Mouse (Mus musculus) liver, embryonic 14.5 days (tissue): Measurements from ENCODE around the gene Borcs6. TPM values are rescaled to one million over a fixed set of nuclear protein-coding genes. Genes with fewer than 3 reads are reported as not detected.

ENCODE experiments used
- ATAC-seq: fragments of 200-750 bp; cut with Nextera tagmentation; 2 replicates; pipeline ENCODE4 v1.8.0; 2017; ENCODE audit warnings: moderate number of reproducible peaks, mild to moderate bottlenecking, moderate library complexity; ENCODE audit not compliant: insufficient read depth
- DNase-seq, 3 experiments: peaks; one replicate each; pipeline ENCODE4 v3.0.0-alpha.2; 2012 to 2013; ENCODE audit warnings: low read depth in 3 of 3, low spot score in 3 of 3
- H3K27ac ChIP-seq: fragments of 300-500 bp; sonication (generic); 2 replicates; pipeline ENCODE4 v1.5.1; 2014; ENCODE audit warnings: moderate library complexity, mild to moderate bottlenecking, control low read depth, inconsistent platforms
- H3K27me3 ChIP-seq: fragments of 300-500 bp; sonication (generic); 2 replicates; pipeline ENCODE4 v1.6.1; 2014; ENCODE audit warnings: mild to moderate bottlenecking, low read length, moderate library complexity; ENCODE audit not compliant: control insufficient read depth, insufficient read depth
- H3K36me3 ChIP-seq: fragments of 300-500 bp; sonication (generic); replicated peaks from 2 replicates; pipeline ENCODE4 v1.6.1; 2014; ENCODE audit warnings: low read depth; ENCODE audit not compliant: control insufficient read depth, insufficient read depth
- H3K4me1 ChIP-seq, 2 experiments: fragments of 200-500 bp in 1 of 2; fragments of 300-500 bp in 1 of 2; sonication (generic) in 1 of 2; replicated peaks; 2 replicates each; pipeline ENCODE4 v1.6.1; 2012 to 2014; ENCODE audit warnings: antibody characterized with exemption in 1 of 2, inconsistent platforms in 1 of 2, low read length in 1 of 2; ENCODE audit not compliant: control insufficient read depth in 2 of 2, insufficient read depth in 2 of 2
- H3K4me2 ChIP-seq: fragments of 300-500 bp; sonication (generic); 2 replicates; pipeline ENCODE4 v1.6.1; 2014; ENCODE audit warnings: low read depth, mild to moderate bottlenecking, control low read depth, moderate library complexity
- H3K4me3 ChIP-seq, 2 experiments: fragments of 200-500 bp in 1 of 2; fragments of 300-500 bp in 1 of 2; sonication (generic) in 1 of 2; 2 replicates each; pipeline ENCODE4 v1.5.1; 2012 to 2014; ENCODE audit warnings: low read depth in 2 of 2, low read length in 2 of 2, mild to moderate bottlenecking in 2 of 2, control low read depth in 1 of 2, inconsistent platforms in 1 of 2, moderate library complexity in 1 of 2; ENCODE audit not compliant: insufficient read depth in 1 of 2
- H3K9ac ChIP-seq: fragments of 300-500 bp; sonication (generic); replicated peaks from 2 replicates; pipeline ENCODE4 v1.6.1; 2014; ENCODE audit warnings: mild to moderate bottlenecking, control low read depth, moderate library complexity
- H3K9me3 ChIP-seq: fragments of 300-500 bp; sonication (generic); 2 replicates; pipeline ENCODE4 v1.6.1; 2016; ENCODE audit warnings: low read length, mixed read lengths; ENCODE audit not compliant: control insufficient read depth
- CTCF ChIP-seq: IDR thresholded peaks from 2 replicates; pipeline ENCODE4 v1.5.1; 2016; ENCODE audit warnings: antibody characterized with exemption, low read depth, control low read depth
- EP300 ChIP-seq: IDR thresholded peaks from 2 replicates; pipeline ENCODE4 v1.6.1; 2016; ENCODE audit warnings: antibody characterized with exemption, low read depth
- WGBS: fragments of 180-500 bp; shearing (Covaris S2); extraction: QIAGEN DNeasy Blood & Tissue Kit; methylation state at CpG from one replicate; pipeline ENCODE4 v1.1.7; 2014; ENCODE audit not compliant: insufficient replicate concordance; 5-methylcytosine and 5-hydroxymethylcytosine counted together
- polyA plus RNA-seq, 2 experiments: library from polyadenylated mRNA; depleted of rRNA in 1 of 2; stranded (reverse) in 1 of 2; unstranded in 1 of 2; fragments of >200 nt; fragmentation: Nextera tagmentation in 1 of 2; extraction: Ambion mirVana in 1 of 2; gene quantifications; 2 replicates each; pipeline versions ENCODE4 v1.2.1 to v1.2.3; 2012 to 2014

Gene Borcs6
- polyA plus RNA-seq, 2 experiments = 3.0 to 3.4 TPM

- Histone ChIP-seq H3K4me2 (no peak overlapping the region), H3K9me3 (no peaks in the 10 kb centered on the region), H3K4me1 (peaks cover 4 to 13% of the 10 kb centered on the region in 2 experiments), H3K4me3 (no peak overlapping the region), H3K9ac (no peak overlapping the region), H3K27me3 (no peaks in the 10 kb centered on the region), H3K27ac (no peak overlapping the region), H3K36me3 (peaks cover 8% of the 10 kb centered on the region)
- DNase-seq (no peak), ATAC-seq (no peak)
- 83% methylated on average over 11 of the region's 11 CpGs for WGBS
- no peak for TF ChIP-seq CTCF
- no peak for TF ChIP-seq EP300
Observed at GRCm38 (mm10) chr11:69106842-69107241, 47.3 kb downstream of the Borcs6 start.

- Histone ChIP-seq H3K9ac (no peak overlapping the region), H3K36me3 (peaks cover 8% of the 10 kb centered on the region), H3K27ac (no peak overlapping the region), H3K4me1 (peaks cover 4 to 17% of the 10 kb centered on the region in 2 experiments), H3K27me3 (no peaks in the 10 kb centered on the region; the same call in 1 of the 2 replicates), H3K9me3 (no peaks in the 10 kb centered on the region), H3K4me3 (no peak overlapping the region), H3K4me2 (no peak overlapping the region)
- WGBS = 74% methylated on average over 11 of the region's 11 CpGs
- ATAC-seq (no peak), DNase-seq (no peak)
- no peak for TF ChIP-seq EP300
- TF ChIP-seq CTCF = no peak
Observed at GRCm38 (mm10) chr11:69107676-69108075, 48.2 kb downstream of the Borcs6 start.

- H3K27me3 ChIP-seq = no peaks in the 10 kb centered on the region; the same call in 1 of the 2 replicates
- 81% methylated on average over 9 of the region's 9 CpGs for WGBS
- H3K9me3 ChIP-seq = no peaks in the 10 kb centered on the region
- H3K4me2 ChIP-seq = no peak overlapping the region
- TF ChIP-seq EP300 (no peak), CTCF (no peak)
- no peak overlapping the region for H3K27ac ChIP-seq
- H3K4me1 ChIP-seq = peaks cover 4 to 17% of the 10 kb centered on the region in 2 experiments
- DNase-seq = no peak
- peaks cover 8% of the 10 kb centered on the region for H3K36me3 ChIP-seq
- no peak for ATAC-seq
- H3K9ac ChIP-seq = no peak overlapping the region
- no peak overlapping the region for H3K4me3 ChIP-seq
Observed at GRCm38 (mm10) chr11:69108223-69108622, 48.7 kb downstream of the Borcs6 start.

- WGBS = 66% methylated on average over 13 of the region's 13 CpGs
- no peaks in the 10 kb centered on the region; the same call in 1 of the 2 replicates for H3K27me3 ChIP-seq
- no peak overlapping the region for H3K4me3 ChIP-seq
- H3K27ac ChIP-seq = no peak overlapping the region
- H3K4me2 ChIP-seq = peak overlapping the region; percentile 75
- peaks cover 3% of the 10 kb centered on the region; the same call in 1 of the 2 replicates for H3K36me3 ChIP-seq
- no peaks in the 10 kb centered on the region for H3K9me3 ChIP-seq
- DNase-seq = no peak
- no peak for ATAC-seq
- no peak for TF ChIP-seq EP300
- TF ChIP-seq CTCF = no peak
- H3K9ac ChIP-seq = no peak overlapping the region
- peaks cover 4 to 17% of the 10 kb centered on the region in 2 experiments for H3K4me1 ChIP-seq
Observed at GRCm38 (mm10) chr11:69109032-69109900, 49.7 kb downstream of the Borcs6 start.

GRCm38 (mm10) chr11:69110319-69111046, 51.0 kb downstream of the Borcs6 start:
- H3K4me1 ChIP-seq = peaks cover 4 to 17% of the 10 kb centered on the region in 2 experiments
- H3K4me3 ChIP-seq = peak overlapping the region; percentile 58 to 68
- H3K9ac ChIP-seq = peak overlapping the region; percentile 50
- no peaks in the 10 kb centered on the region for H3K9me3 ChIP-seq
- peak overlapping the region; percentile 75 for H3K4me2 ChIP-seq
- ATAC-seq = peak; percentile 81
- TF ChIP-seq CTCF = no peak
- 0 out of 2 replicates have a peak, but pooled peaks have one; percentile 15 for TF ChIP-seq EP300
- under 1% methylated on average over 30 of the region's 30 CpGs for WGBS
- peaks cover under 1% of the 10 kb centered on the region; the same call in 1 of the 2 replicates for H3K36me3 ChIP-seq
- peak overlapping the region; percentile 28; the same call in 1 of the 2 replicates for H3K27ac ChIP-seq
- H3K27me3 ChIP-seq = no peaks in the 10 kb centered on the region; the same call in 1 of the 2 replicates
- DNase-seq = peak; percentile 79 to 83 (median 82)

Other genes with a start within 250 kb of the Borcs6 start
- gene Ndel1, start 187.9 kb upstream of the Borcs6 start, polyA plus RNA-seq (2012; rRNA removed) = 20.2 and 21.1 TPM in 2 replicates
- 28.1 and 30.8 TPM in 2 replicates for gene Ndel1, start 187.9 kb upstream of the Borcs6 start, polyA plus RNA-seq (2014; fragmentation: Nextera tagmentation; extraction: Ambion mirVana)
- gene Rnf222, start 171.2 kb upstream of the Borcs6 start, polyA plus RNA-seq (2012; rRNA removed) = 0.08 and 0.09 TPM in 2 replicates
- gene Rnf222, start 171.2 kb upstream of the Borcs6 start, polyA plus RNA-seq (2014; fragmentation: Nextera tagmentation; extraction: Ambion mirVana) = 0.10 TPM in 1 of 2 replicates, not detected in the other
- 1,827 and 1,859 TPM in 2 replicates for gene Rpl26, start 158.1 kb upstream of the Borcs6 start, polyA plus RNA-seq (2012; rRNA removed)
- 829 and 850 TPM in 2 replicates for gene Rpl26, start 158.1 kb upstream of the Borcs6 start, polyA plus RNA-seq (2014; fragmentation: Nextera tagmentation; extraction: Ambion mirVana)
- gene Odf4, start 132.6 kb upstream of the Borcs6 start, polyA plus RNA-seq (2012; rRNA removed) = not detected in 2 replicates
- gene Odf4, start 132.6 kb upstream of the Borcs6 start, polyA plus RNA-seq (2014; fragmentation: Nextera tagmentation; extraction: Ambion mirVana) = not detected in 2 replicates
- 1.4 and 3.5 TPM in 2 replicates for gene Arhgef15, start 102.2 kb upstream of the Borcs6 start, polyA plus RNA-seq (2012; rRNA removed)
- 0.89 and 1.2 TPM in 2 replicates for gene Arhgef15, start 102.2 kb upstream of the Borcs6 start, polyA plus RNA-seq (2014; fragmentation: Nextera tagmentation; extraction: Ambion mirVana)
- gene Slc25a35, start 91.6 kb upstream of the Borcs6 start, polyA plus RNA-seq (2012; rRNA removed) = 0.58 and 0.59 TPM in 2 replicates
- gene Slc25a35, start 91.6 kb upstream of the Borcs6 start, polyA plus RNA-seq (2014; fragmentation: Nextera tagmentation; extraction: Ambion mirVana) = 0.13 and 0.51 TPM in 2 replicates
- 20.5 and 23.0 TPM in 2 replicates for gene Rangrf, start 84.5 kb upstream of the Borcs6 start, polyA plus RNA-seq (2012; rRNA removed)
- 29.2 and 31.2 TPM in 2 replicates for gene Rangrf, start 84.5 kb upstream of the Borcs6 start, polyA plus RNA-seq (2014; fragmentation: Nextera tagmentation; extraction: Ambion mirVana)
- gene Pfas, start 51.3 kb upstream of the Borcs6 start, polyA plus RNA-seq (2012; rRNA removed) = 11.0 and 11.4 TPM in 2 replicates
- gene Pfas, start 51.3 kb upstream of the Borcs6 start, polyA plus RNA-seq (2014; fragmentation: Nextera tagmentation; extraction: Ambion mirVana) = 15.1 and 17.2 TPM in 2 replicates
- 21.9 and 23.9 TPM in 2 replicates for gene Ctc1, start 43.8 kb upstream of the Borcs6 start, polyA plus RNA-seq (2012; rRNA removed)
- 15.2 and 17.5 TPM in 2 replicates for gene Ctc1, start 43.8 kb upstream of the Borcs6 start, polyA plus RNA-seq (2014; fragmentation: Nextera tagmentation; extraction: Ambion mirVana)
- 65.6 and 78.6 TPM in 2 replicates for gene Aurkb, start 14.1 kb upstream of the Borcs6 start, polyA plus RNA-seq (2012; rRNA removed)
- 90.8 and 94.3 TPM in 2 replicates for gene Aurkb, start 14.1 kb upstream of the Borcs6 start, polyA plus RNA-seq (2014; fragmentation: Nextera tagmentation; extraction: Ambion mirVana)
- 12.0 and 18.0 TPM in 2 replicates for gene Tmem107, start 11.1 kb downstream of the Borcs6 start, polyA plus RNA-seq (2012; rRNA removed)
- gene Tmem107, start 11.1 kb downstream of the Borcs6 start, polyA plus RNA-seq (2014; fragmentation: Nextera tagmentation; extraction: Ambion mirVana) = 21.9 and 29.3 TPM in 2 replicates
- gene Vamp2, start 28.8 kb downstream of the Borcs6 start, polyA plus RNA-seq (2012; rRNA removed) = 23.0 and 23.1 TPM in 2 replicates
- gene Vamp2, start 28.8 kb downstream of the Borcs6 start, polyA plus RNA-seq (2014; fragmentation: Nextera tagmentation; extraction: Ambion mirVana) = 11.4 and 12.6 TPM in 2 replicates
- 1.8 and 1.9 TPM in 2 replicates for gene Per1, start 35.5 kb downstream of the Borcs6 start, polyA plus RNA-seq (2012; rRNA removed)
- gene Per1, start 35.5 kb downstream of the Borcs6 start, polyA plus RNA-seq (2014; fragmentation: Nextera tagmentation; extraction: Ambion mirVana) = 3.0 and 4.2 TPM in 2 replicates
- 0.08 and 0.12 TPM in 2 replicates for gene Hes7, start 60.7 kb downstream of the Borcs6 start, polyA plus RNA-seq (2012; rRNA removed)
- gene Hes7, start 60.7 kb downstream of the Borcs6 start, polyA plus RNA-seq (2014; fragmentation: Nextera tagmentation; extraction: Ambion mirVana) = 0.05 TPM in 1 of 2 replicates, not detected in the other
- 0.05 and 0.08 TPM in 2 replicates for gene 9130213A22Rik, start 62.9 kb downstream of the Borcs6 start, polyA plus RNA-seq (2012; rRNA removed)
- gene 9130213A22Rik, start 62.9 kb downstream of the Borcs6 start, polyA plus RNA-seq (2014; fragmentation: Nextera tagmentation; extraction: Ambion mirVana) = not detected in 2 replicates
- 0.05 and 0.38 TPM in 2 replicates for gene Aloxe3, start 66.2 kb downstream of the Borcs6 start, polyA plus RNA-seq (2012; rRNA removed)
- gene Aloxe3, start 66.2 kb downstream of the Borcs6 start, polyA plus RNA-seq (2014; fragmentation: Nextera tagmentation; extraction: Ambion mirVana) = 0.15 TPM in 1 of 2 replicates, not detected in the other
- not detected in 2 replicates for gene Alox12b, start 97.3 kb downstream of the Borcs6 start, polyA plus RNA-seq (2012; rRNA removed)
- not detected in 2 replicates for gene Alox12b, start 97.3 kb downstream of the Borcs6 start, polyA plus RNA-seq (2014; fragmentation: Nextera tagmentation; extraction: Ambion mirVana)
- 0.01 and 0.03 TPM in 2 replicates for gene Alox8, start 138.1 kb downstream of the Borcs6 start, polyA plus RNA-seq (2012; rRNA removed)
- not detected in 2 replicates for gene Alox8, start 138.1 kb downstream of the Borcs6 start, polyA plus RNA-seq (2014; fragmentation: Nextera tagmentation; extraction: Ambion mirVana)
- gene Gucy2e, start 177.3 kb downstream of the Borcs6 start, polyA plus RNA-seq (2012; rRNA removed) = not detected in 2 replicates
- gene Gucy2e, start 177.3 kb downstream of the Borcs6 start, polyA plus RNA-seq (2014; fragmentation: Nextera tagmentation; extraction: Ambion mirVana) = not detected in 2 replicates